Mouse (Mus musculus): ENCODE data around the gene Cdc42. TPM values are rescaled to one million over a fixed set of nuclear protein-coding genes. Genes with fewer than 3 reads are reported as not detected.

Cdc42 gene
- polyA plus RNA-seq (2014; fragmentation: Nextera tagmentation; extraction: Ambion mirVana), result 657 and 680 TPM in 2 replicates

- under 1% methylated on average over 36 of the region's 44 CpGs for WGBS
- H3K9ac ChIP-seq (ENCODE audit: low read depth, low read length), result peak within 1 kb of the TSS; percentile 99
- peak; percentile 97 for ATAC-seq (ENCODE audit: low FRiP score, low TSS enrichment)
These were observed at the start of gene Cdc42 for GRCm38 (mm10) chr4:137357517-137358254. Gene Cdc42 (minus strand): TSS chr4:137357720.

GRCm38 (mm10) chr4:137405571-137405970 lies 48.1 kb upstream of the Cdc42 start:
- Histone ChIP-seq H3K4me1 (ENCODE audit: control insufficient read depth, insufficient read depth, low read length) (no peaks in the 10 kb centered on the region), H3K4me3 (ENCODE audit: low read length) (no peak overlapping the region), H3K4me2 (replicated peaks; ENCODE audit: low read depth, low read length) (no peak overlapping the region), H3K9ac (ENCODE audit: low read depth, low read length) (no peak overlapping the region), H3K27me3 (ENCODE audit: control insufficient read depth, insufficient read depth, low read length) (no peaks in the 10 kb centered on the region), H3K36me3 (ENCODE audit: control insufficient read depth, insufficient read depth, low read length) (no peaks in the 10 kb centered on the region), H3K27ac (ENCODE audit: low read depth, low read length) (no peak overlapping the region), H3K9me3 (ENCODE audit: control insufficient read depth, low read length) (no peaks in the 10 kb centered on the region)
- 89% methylated on average over 3 of the region's 3 CpGs for WGBS
- no peak for ATAC-seq (ENCODE audit: low FRiP score, low TSS enrichment)

More at GRCm38 (mm10) chr4:137357517-137358254, at the start of gene Cdc42:
- Histone ChIP-seq H3K27me3 (ENCODE audit: control insufficient read depth, insufficient read depth, low read length) (no peaks in the 10 kb centered on the region), H3K27ac (ENCODE audit: low read depth, low read length) (peak within 1 kb of the TSS; percentile 97), H3K4me2 (replicated peaks; ENCODE audit: low read depth, low read length) (peak within 1 kb of the TSS; percentile 76), H3K4me3 (ENCODE audit: low read length) (peak within 1 kb of the TSS; percentile 97), H3K4me1 (ENCODE audit: control insufficient read depth, insufficient read depth, low read length) (peaks cover 21% of the 10 kb centered on the region), H3K9me3 (ENCODE audit: control insufficient read depth, low read length) (no peaks in the 10 kb centered on the region), H3K36me3 (ENCODE audit: control insufficient read depth, insufficient read depth, low read length) (no peaks in the 10 kb centered on the region; the same call in 1 of the 2 replicates)

- Histone ChIP-seq H3K27ac (ENCODE audit: low read depth, low read length) (no peak overlapping the region), H3K9me3 (ENCODE audit: control insufficient read depth, low read length) (no peaks in the 10 kb centered on the region), H3K36me3 (ENCODE audit: control insufficient read depth, insufficient read depth, low read length) (no peaks in the 10 kb centered on the region), H3K9ac (ENCODE audit: low read depth, low read length) (no peak overlapping the region), H3K4me1 (ENCODE audit: control insufficient read depth, insufficient read depth, low read length) (no peaks in the 10 kb centered on the region), H3K4me2 (replicated peaks; ENCODE audit: low read depth, low read length) (no peak overlapping the region), H3K27me3 (ENCODE audit: control insufficient read depth, insufficient read depth, low read length) (no peaks in the 10 kb centered on the region), H3K4me3 (ENCODE audit: low read length) (no peak overlapping the region)
- ATAC-seq (ENCODE audit: low FRiP score, low TSS enrichment), result no peak
- WGBS, result 67% methylated on average over 15 of the region's 15 CpGs
These were observed 39.4 kb upstream of the Cdc42 start for GRCm38 (mm10) chr4:137396641-137397525.

GRCm38 (mm10) chr4:137393378-137394135 lies 36.0 kb upstream of the Cdc42 start:
- no peaks in the 10 kb centered on the region for H3K36me3 ChIP-seq (ENCODE audit: control insufficient read depth, insufficient read depth, low read length)
- no peak overlapping the region for H3K4me3 ChIP-seq (ENCODE audit: low read length)
- H3K9ac ChIP-seq (ENCODE audit: low read depth, low read length), result no peak overlapping the region
- 0 out of 2 replicates have a peak overlapping the region, but pooled peaks have one; percentile 30 for H3K27ac ChIP-seq (ENCODE audit: low read depth, low read length)
- no peak overlapping the region for H3K4me2 ChIP-seq (replicated peaks; ENCODE audit: low read depth, low read length)
- no peaks in the 10 kb centered on the region for H3K27me3 ChIP-seq (ENCODE audit: control insufficient read depth, insufficient read depth, low read length)
- H3K4me1 ChIP-seq (ENCODE audit: control insufficient read depth, insufficient read depth, low read length), result no peaks in the 10 kb centered on the region
- no peak for ATAC-seq (ENCODE audit: low FRiP score, low TSS enrichment)
- 47% methylated on average over 9 of the region's 9 CpGs for WGBS
- no peaks in the 10 kb centered on the region for H3K9me3 ChIP-seq (ENCODE audit: control insufficient read depth, low read length)

- ATAC-seq (ENCODE audit: low FRiP score, low TSS enrichment), result no peak
- Histone ChIP-seq H3K4me3 (ENCODE audit: low read length) (no peak overlapping the region), H3K36me3 (ENCODE audit: control insufficient read depth, insufficient read depth, low read length) (no peaks in the 10 kb centered on the region), H3K9me3 (ENCODE audit: control insufficient read depth, low read length) (no peaks in the 10 kb centered on the region), H3K4me1 (ENCODE audit: control insufficient read depth, insufficient read depth, low read length) (no peaks in the 10 kb centered on the region), H3K9ac (ENCODE audit: low read depth, low read length) (no peak overlapping the region), H3K4me2 (replicated peaks; ENCODE audit: low read depth, low read length) (no peak overlapping the region), H3K27ac (ENCODE audit: low read depth, low read length) (no peak overlapping the region), H3K27me3 (ENCODE audit: control insufficient read depth, insufficient read depth, low read length) (no peaks in the 10 kb centered on the region)
- 69% methylated on average over 9 of the region's 9 CpGs for WGBS
These were observed 35.4 kb upstream of the Cdc42 start for GRCm38 (mm10) chr4:137392874-137393273.

- Histone ChIP-seq H3K4me2 (replicated peaks; ENCODE audit: low read depth, low read length) (no peak overlapping the region), H3K27me3 (ENCODE audit: control insufficient read depth, insufficient read depth, low read length) (no peaks in the 10 kb centered on the region), H3K27ac (ENCODE audit: low read depth, low read length) (no peak overlapping the region), H3K4me3 (ENCODE audit: low read length) (no peak overlapping the region), H3K4me1 (ENCODE audit: control insufficient read depth, insufficient read depth, low read length) (peaks cover 3% of the 10 kb centered on the region; the same call in 1 of the 2 replicates), H3K36me3 (ENCODE audit: control insufficient read depth, insufficient read depth, low read length) (no peaks in the 10 kb centered on the region), H3K9me3 (ENCODE audit: control insufficient read depth, low read length) (no peaks in the 10 kb centered on the region), H3K9ac (ENCODE audit: low read depth, low read length) (no peak overlapping the region)
- WGBS, result 95% methylated on average over 3 of the region's 3 CpGs
- no peak for ATAC-seq (ENCODE audit: low FRiP score, low TSS enrichment)
These were observed 33.8 kb upstream of the Cdc42 start for GRCm38 (mm10) chr4:137391287-137391686.

GRCm38 (mm10) chr4:137390196-137390595 lies 32.7 kb upstream of the Cdc42 start:
- Histone ChIP-seq H3K36me3 (ENCODE audit: control insufficient read depth, insufficient read depth, low read length) (no peaks in the 10 kb centered on the region), H3K4me1 (ENCODE audit: control insufficient read depth, insufficient read depth, low read length) (peaks cover 3% of the 10 kb centered on the region; the same call in 1 of the 2 replicates), H3K4me2 (replicated peaks; ENCODE audit: low read depth, low read length) (no peak overlapping the region), H3K27ac (ENCODE audit: low read depth, low read length) (no peak overlapping the region), H3K4me3 (ENCODE audit: low read length) (no peak overlapping the region), H3K27me3 (ENCODE audit: control insufficient read depth, insufficient read depth, low read length) (no peaks in the 10 kb centered on the region), H3K9ac (ENCODE audit: low read depth, low read length) (no peak overlapping the region), H3K9me3 (ENCODE audit: control insufficient read depth, low read length) (no peaks in the 10 kb centered on the region)
- 91% methylated on average over 4 of the region's 4 CpGs for WGBS
- no peak for ATAC-seq (ENCODE audit: low FRiP score, low TSS enrichment)

- peak overlapping the region; percentile 86; the same call in 1 of the 2 replicates for H3K9ac ChIP-seq (ENCODE audit: low read depth, low read length)
- H3K9me3 ChIP-seq (ENCODE audit: control insufficient read depth, low read length), result no peaks in the 10 kb centered on the region
- H3K27me3 ChIP-seq (ENCODE audit: control insufficient read depth, insufficient read depth, low read length), result no peaks in the 10 kb centered on the region
- H3K27ac ChIP-seq (ENCODE audit: low read depth, low read length), result no peak overlapping the region; the same call in 1 of the 2 replicates
- 51% methylated on average over 6 of the region's 6 CpGs for WGBS
- peak overlapping the region; percentile 81 for H3K4me3 ChIP-seq (ENCODE audit: low read length)
- no peak for ATAC-seq (ENCODE audit: low FRiP score, low TSS enrichment)
- H3K36me3 ChIP-seq (ENCODE audit: control insufficient read depth, insufficient read depth, low read length), result no peaks in the 10 kb centered on the region
- peaks cover 3% of the 10 kb centered on the region; the same call in 1 of the 2 replicates for H3K4me1 ChIP-seq (ENCODE audit: control insufficient read depth, insufficient read depth, low read length)
- peak overlapping the region; percentile 87 for H3K4me2 ChIP-seq (replicated peaks; ENCODE audit: low read depth, low read length)
These were observed 31.5 kb upstream of the Cdc42 start for GRCm38 (mm10) chr4:137388983-137389382.
